Mouse (Mus musculus) hindbrain, embryonic 15.5 days (tissue): Measurements from ENCODE around the gene Blnk. TPM values are rescaled to one million over a fixed set of nuclear protein-coding genes. Genes with fewer than 3 reads are reported as not detected.

Experiments
- ATAC-seq: fragments of 200-750 bp; cut with Nextera tagmentation; 2 replicates; pipeline ENCODE4 v1.8.0; 2017; ENCODE audit warnings: low read depth, moderate number of reproducible peaks, moderate TSS enrichment; ENCODE audit not compliant: low FRiP score
- H3K27ac ChIP-seq: fragments of 300-500 bp; sonication (generic); replicated peaks from 2 replicates; pipeline ENCODE4 v1.5.1; 2015; ENCODE audit warnings: mild to moderate bottlenecking, inconsistent platforms
- H3K27me3 ChIP-seq: fragments of 300-500 bp; sonication (generic); 2 replicates; pipeline ENCODE4 v1.6.1; 2015; ENCODE audit warnings: control low read depth, inconsistent platforms
- H3K36me3 ChIP-seq: fragments of 300-500 bp; sonication (generic); 2 replicates; pipeline ENCODE4 v1.6.1; 2015; ENCODE audit warnings: control low read depth, inconsistent platforms
- H3K4me1 ChIP-seq: fragments of 300-500 bp; sonication (generic); replicated peaks from 2 replicates; pipeline ENCODE4 v1.6.1; 2015; ENCODE audit warnings: control low read depth, inconsistent platforms
- H3K4me2 ChIP-seq: fragments of 300-500 bp; sonication (generic); 2 replicates; pipeline ENCODE4 v1.6.1; 2015; ENCODE audit warnings: moderate library complexity, mild to moderate bottlenecking, inconsistent platforms
- H3K4me3 ChIP-seq: fragments of 300-500 bp; sonication (generic); 2 replicates; pipeline ENCODE4 v1.5.1; 2015; ENCODE audit warnings: mild to moderate bottlenecking, inconsistent platforms
- H3K9ac ChIP-seq: fragments of 300-500 bp; sonication (generic); 2 replicates; pipeline ENCODE4 v1.6.1; 2015; ENCODE audit warnings: inconsistent platforms
- H3K9me3 ChIP-seq: fragments of 300-500 bp; sonication (generic); 2 replicates; pipeline ENCODE4 v1.6.1; 2016; ENCODE audit warnings: control low read depth, inconsistent platforms
- WGBS: fragments of 180-500 bp; shearing (Covaris S2); methylation state at CpG from one replicate; pipeline ENCODE4 v1.1.7; 2015; 5-methylcytosine and 5-hydroxymethylcytosine counted together
- polyA plus RNA-seq: library from polyadenylated mRNA; unstranded; fragments of >200 nt; fragmentation: Nextera tagmentation; extraction: Ambion mirVana; gene quantifications from 2 replicates; pipeline ENCODE4 v1.2.1, GENCODE M21; 2015

The Blnk gene
- polyA plus RNA-seq, 1 experiment from 2014 or later, result 0.79 TPM

- Histone ChIP-seq H3K9me3 (no peaks in the 10 kb centered on the region), H3K27me3 (no peaks in the 10 kb centered on the region), H3K27ac (no peak overlapping the region), H3K4me2 (no peak overlapping the region), H3K4me3 (no peak overlapping the region), H3K4me1 (no peaks in the 10 kb centered on the region), H3K9ac (no peak overlapping the region), H3K36me3 (no peaks in the 10 kb centered on the region)
- ATAC-seq, result no peak
- WGBS, result 62% methylated on average over 5 of the region's 5 CpGs
Measured at GRCm38 (mm10) chr19:40998469-40999170, 4.3 kb upstream of the Blnk start.

DNA sequence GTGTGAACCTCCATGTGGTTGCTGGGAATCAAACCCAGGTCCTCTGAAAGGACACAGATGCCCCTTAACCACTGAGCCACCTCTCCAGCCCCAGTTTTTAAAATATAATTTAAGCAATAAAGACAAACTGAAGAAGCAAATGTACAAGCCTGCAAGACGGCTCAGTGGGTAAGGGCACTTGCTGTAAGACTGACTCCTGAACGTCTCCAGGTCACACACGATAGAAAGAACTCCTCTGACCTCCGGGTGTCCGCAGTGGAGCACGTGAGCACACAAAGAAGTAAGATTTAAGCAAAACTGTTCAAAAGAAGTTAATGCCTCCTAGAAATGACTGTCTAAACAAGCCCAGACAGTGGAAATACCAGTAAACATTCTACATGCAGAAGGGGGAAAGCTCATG is 2.4 kb upstream of the Blnk start:
- ATAC-seq, result no peak

GRCm38 (mm10) chr19:40995449-40996401 is 1.4 kb upstream of the Blnk start:
- H3K9me3 ChIP-seq, result no peaks in the 10 kb centered on the region
- 62% methylated on average over 21 of the region's 21 CpGs for WGBS
- H3K9ac ChIP-seq, result no peak overlapping the region
- no peak overlapping the region for H3K27ac ChIP-seq
- no peak overlapping the region for H3K4me3 ChIP-seq
- H3K36me3 ChIP-seq, result no peaks in the 10 kb centered on the region
- H3K4me2 ChIP-seq, result no peak overlapping the region
- H3K4me1 ChIP-seq, result no peaks in the 10 kb centered on the region; the same call in 1 of the 2 replicates
- H3K27me3 ChIP-seq, result no peaks in the 10 kb centered on the region
- ATAC-seq, result peak; percentile 83

More for the DNA sequence above, 2.4 kb upstream of the Blnk start:
- Histone ChIP-seq H3K4me3 (no peak overlapping the region), H3K9ac (no peak overlapping the region), H3K9me3 (no peaks in the 10 kb centered on the region), H3K27ac (no peak overlapping the region), H3K4me1 (no peaks in the 10 kb centered on the region; the same call in 1 of the 2 replicates), H3K36me3 (no peaks in the 10 kb centered on the region), H3K27me3 (no peaks in the 10 kb centered on the region), H3K4me2 (no peak overlapping the region)
- WGBS, result 85% methylated on average over 6 of the region's 6 CpGs

GRCm38 (mm10) chr19:40994911-40995310 is 576 bp upstream of the Blnk start:
- Histone ChIP-seq H3K4me1 (no peaks in the 10 kb centered on the region; the same call in 1 of the 2 replicates), H3K4me3 (no peak overlapping the region), H3K36me3 (no peaks in the 10 kb centered on the region), H3K9me3 (no peaks in the 10 kb centered on the region), H3K9ac (no peak overlapping the region), H3K27me3 (no peaks in the 10 kb centered on the region), H3K27ac (no peak overlapping the region), H3K4me2 (no peak overlapping the region)
- no peak for ATAC-seq
- 76% methylated on average over 7 of the region's 7 CpGs for WGBS

- Histone ChIP-seq H3K4me1 (no peaks in the 10 kb centered on the region; the same call in 1 of the 2 replicates), H3K4me3 (no peak overlapping the region), H3K4me2 (no peak overlapping the region), H3K27me3 (no peaks in the 10 kb centered on the region), H3K27ac (no peak overlapping the region), H3K9ac (no peak overlapping the region), H3K36me3 (no peaks in the 10 kb centered on the region), H3K9me3 (no peaks in the 10 kb centered on the region)
- ATAC-seq, result no peak
- WGBS, result 95% methylated on average over 5 of the region's 5 CpGs
Measured at GRCm38 (mm10) chr19:40993356-40993755, 979 bp downstream of the Blnk start.

DNA sequence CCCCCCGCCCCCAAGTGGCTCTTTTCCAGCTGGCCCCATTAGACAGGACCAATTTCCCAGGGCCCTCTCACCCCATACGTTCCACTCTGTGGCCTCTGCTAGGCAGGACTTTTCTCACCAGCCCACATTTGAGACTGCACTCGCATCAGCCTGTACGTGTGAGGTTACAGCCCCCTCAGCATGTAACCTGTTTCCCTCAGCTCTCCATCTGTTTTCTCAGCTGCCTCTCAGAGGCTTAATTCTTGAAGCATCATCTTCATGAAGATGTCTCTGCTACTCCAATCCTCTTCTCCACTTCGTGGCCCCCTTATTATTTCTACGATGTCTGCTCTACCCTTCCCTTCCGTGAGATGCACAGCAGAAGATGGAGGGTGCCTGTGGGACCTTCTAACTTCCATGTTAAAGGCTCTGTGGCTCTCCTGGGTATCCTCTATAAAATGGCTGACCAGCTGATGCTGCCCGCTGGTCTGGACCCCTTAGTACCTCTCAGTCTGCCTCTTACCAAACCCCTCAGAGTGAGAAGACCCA is 1.8 kb downstream of the Blnk start:
- H3K36me3 ChIP-seq, result no peaks in the 10 kb centered on the region
- no peak overlapping the region for H3K4me2 ChIP-seq
- H3K4me1 ChIP-seq, result no peaks in the 10 kb centered on the region; the same call in 1 of the 2 replicates
- no peak overlapping the region for H3K27ac ChIP-seq
- no peaks in the 10 kb centered on the region for H3K27me3 ChIP-seq
- no peaks in the 10 kb centered on the region for H3K9me3 ChIP-seq
- WGBS, result 72% methylated on average over 8 of the region's 8 CpGs
- no peak overlapping the region for H3K9ac ChIP-seq
- no peak overlapping the region for H3K4me3 ChIP-seq
- ATAC-seq, result no peak

DNA sequence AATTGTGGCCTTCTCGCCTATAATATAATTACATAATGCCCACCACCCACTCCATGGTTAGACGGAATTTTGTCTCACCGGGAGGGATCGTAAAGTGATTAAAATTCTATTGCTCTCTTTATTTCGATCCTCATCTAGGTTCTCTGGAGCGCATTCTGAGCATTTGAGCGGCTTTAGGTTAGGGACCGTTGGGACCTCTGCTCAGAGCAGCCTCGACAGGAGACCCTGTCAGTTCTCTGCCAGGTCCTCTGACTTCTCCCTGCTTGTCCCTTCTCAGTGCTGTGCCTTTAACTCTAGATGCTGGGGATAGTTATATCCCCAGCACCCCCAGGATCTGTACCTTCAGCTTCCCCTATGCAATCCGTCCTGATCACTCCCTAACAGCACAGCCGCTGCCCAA is 2.2 kb downstream of the Blnk start:
- Histone ChIP-seq H3K36me3 (no peaks in the 10 kb centered on the region), H3K9me3 (no peaks in the 10 kb centered on the region), H3K27me3 (no peaks in the 10 kb centered on the region), H3K4me2 (no peak overlapping the region), H3K4me1 (no peaks in the 10 kb centered on the region; the same call in 1 of the 2 replicates), H3K27ac (no peak overlapping the region), H3K4me3 (no peak overlapping the region), H3K9ac (no peak overlapping the region)
- no peak for ATAC-seq
- WGBS, result 69% methylated on average over 11 of the region's 11 CpGs

GRCm38 (mm10) chr19:40991626-40992025 is 2.7 kb downstream of the Blnk start:
- no peaks in the 10 kb centered on the region for H3K36me3 ChIP-seq
- H3K27me3 ChIP-seq, result no peaks in the 10 kb centered on the region
- no peak overlapping the region for H3K27ac ChIP-seq
- WGBS, result 68% methylated on average over 6 of the region's 7 CpGs
- H3K4me2 ChIP-seq, result no peak overlapping the region
- H3K9me3 ChIP-seq, result no peaks in the 10 kb centered on the region
- H3K4me1 ChIP-seq, result no peaks in the 10 kb centered on the region; the same call in 1 of the 2 replicates
- no peak overlapping the region for H3K4me3 ChIP-seq
- ATAC-seq, result no peak
- H3K9ac ChIP-seq, result no peak overlapping the region

DNA sequence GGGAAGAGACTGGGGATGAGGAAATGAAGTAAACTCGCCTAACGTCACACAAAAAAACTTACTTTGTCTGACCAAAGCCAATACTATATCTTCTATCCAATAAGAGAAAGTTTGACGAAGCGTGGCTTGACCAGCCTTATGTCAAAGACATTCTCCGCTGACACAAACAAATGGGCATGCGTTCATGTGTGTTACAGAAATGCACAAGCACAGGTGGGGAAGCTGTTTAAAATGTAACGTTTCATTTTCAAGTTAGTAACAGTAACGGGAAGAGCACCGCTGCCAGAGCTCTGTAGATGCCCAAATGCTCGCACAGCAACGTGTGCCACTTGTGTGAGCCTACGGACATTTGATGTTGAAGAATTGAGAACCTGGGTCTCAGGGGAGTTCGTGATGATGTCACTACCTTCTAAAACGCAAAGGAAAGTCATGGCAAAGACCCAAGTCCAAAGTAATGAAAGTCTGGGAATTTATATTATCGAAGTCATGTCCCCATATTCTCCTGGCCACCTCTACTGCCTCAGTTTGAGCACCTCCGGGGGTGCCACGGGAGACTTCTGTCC is 3.5 kb downstream of the Blnk start:
- H3K27ac ChIP-seq, result no peak overlapping the region
- no peak for ATAC-seq
- no peaks in the 10 kb centered on the region; the same call in 1 of the 2 replicates for H3K4me1 ChIP-seq
- H3K9me3 ChIP-seq, result no peaks in the 10 kb centered on the region
- H3K4me2 ChIP-seq, result no peak overlapping the region
- no peak overlapping the region for H3K9ac ChIP-seq
- H3K4me3 ChIP-seq, result no peak overlapping the region
- H3K36me3 ChIP-seq, result no peaks in the 10 kb centered on the region
- 92% methylated on average over 17 of the region's 17 CpGs for WGBS
- no peaks in the 10 kb centered on the region for H3K27me3 ChIP-seq

DNA sequence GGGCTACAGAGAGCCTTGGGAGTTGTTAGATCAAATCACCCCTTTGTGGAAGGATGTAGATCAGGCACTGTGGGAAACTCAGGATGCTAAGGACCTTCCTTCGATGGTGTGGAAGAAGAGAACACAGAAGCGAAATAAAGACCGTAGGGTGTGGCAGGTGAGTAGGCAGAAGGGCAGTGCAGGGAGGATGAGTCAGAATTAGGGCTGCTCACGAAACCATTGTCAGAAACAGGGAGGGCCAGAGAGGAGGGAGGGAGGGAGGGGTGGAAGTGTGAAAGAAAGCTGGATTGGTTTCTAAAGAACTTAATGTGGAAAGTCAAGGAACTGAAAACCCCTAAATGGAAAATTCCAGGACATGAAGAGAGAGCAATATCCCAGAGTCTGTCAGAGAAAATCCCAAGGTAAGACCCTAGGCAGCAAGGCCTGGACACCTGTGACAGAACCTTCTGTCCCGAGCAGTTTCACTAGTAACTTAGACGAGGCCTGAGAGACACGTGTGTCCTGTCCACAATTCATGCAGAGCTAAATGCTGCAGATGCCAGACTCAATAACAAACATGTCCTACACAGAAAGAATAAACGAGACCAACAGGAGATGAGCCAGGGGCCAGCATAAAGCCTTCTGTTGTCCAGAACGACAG is 4.3 kb downstream of the Blnk start:
- Histone ChIP-seq H3K4me2 (no peak overlapping the region), H3K9me3 (no peaks in the 10 kb centered on the region), H3K9ac (no peak overlapping the region), H3K27ac (no peak overlapping the region), H3K27me3 (no peaks in the 10 kb centered on the region), H3K36me3 (no peaks in the 10 kb centered on the region), H3K4me3 (no peak overlapping the region), H3K4me1 (no peaks in the 10 kb centered on the region; the same call in 1 of the 2 replicates)
- WGBS, result 83% methylated on average over 9 of the region's 9 CpGs
- no peak for ATAC-seq

- Histone ChIP-seq H3K9me3 (no peaks in the 10 kb centered on the region), H3K4me3 (no peak overlapping the region), H3K36me3 (no peaks in the 10 kb centered on the region), H3K4me2 (no peak overlapping the region), H3K27ac (no peak overlapping the region), H3K9ac (no peak overlapping the region), H3K27me3 (no peaks in the 10 kb centered on the region), H3K4me1 (no peaks in the 10 kb centered on the region; the same call in 1 of the 2 replicates)
- WGBS, result 91% methylated on average over 5 of the region's 5 CpGs
- ATAC-seq, result no peak
Measured at GRCm38 (mm10) chr19:40988856-40989255, 5.5 kb downstream of the Blnk start.
